Mouse (Mus musculus) intestine, embryonic 15.5 days (tissue): ENCODE measurements at regions not wholly inside any gene's neighbourhood (a gene's known extent, or its start where the extent isn't known, plus 50 kb on each side); places are given as distances from the start of the nearest gene placed in this dataset.

Experiments used
- ATAC-seq: fragments of 200-750 bp; cut with Nextera tagmentation; 2 replicates; pipeline ENCODE4 v1.8.0; 2017; ENCODE audit warnings: moderate TSS enrichment, moderate library complexity
- H3K27ac ChIP-seq: fragments of 300-500 bp; sonication (generic); 2 replicates; pipeline ENCODE4 v1.5.1; 2015; ENCODE audit warnings: mild to moderate bottlenecking, inconsistent platforms
- H3K27me3 ChIP-seq: fragments of 300-500 bp; sonication (generic); replicated peaks from 2 replicates; pipeline ENCODE4 v1.6.1; 2015; ENCODE audit warnings: inconsistent platforms
- H3K36me3 ChIP-seq: fragments of 300-500 bp; sonication (generic); 2 replicates; pipeline ENCODE4 v1.6.1; 2015; ENCODE audit warnings: inconsistent platforms
- H3K4me1 ChIP-seq: fragments of 300-500 bp; sonication (generic); replicated peaks from 2 replicates; pipeline ENCODE4 v1.6.1; 2015; ENCODE audit warnings: inconsistent platforms
- H3K4me2 ChIP-seq: fragments of 300-500 bp; sonication (generic); replicated peaks from 2 replicates; pipeline ENCODE4 v1.6.1; 2015; ENCODE audit warnings: mild to moderate bottlenecking, inconsistent platforms
- H3K4me3 ChIP-seq: fragments of 300-500 bp; sonication (generic); replicated peaks from 2 replicates; pipeline ENCODE4 v1.5.1; 2015; ENCODE audit warnings: inconsistent platforms
- H3K9ac ChIP-seq: fragments of 300-500 bp; sonication (generic); 2 replicates; pipeline ENCODE4 v1.6.1; 2015; ENCODE audit warnings: inconsistent platforms
- H3K9me3 ChIP-seq: fragments of 300-500 bp; sonication (generic); 2 replicates; pipeline ENCODE4 v1.6.1; 2016; ENCODE audit warnings: inconsistent platforms
- WGBS: fragments of 180-500 bp; shearing (Covaris S2); methylation state at CpG from one replicate; pipeline ENCODE4 v1.1.7; 2015; 5-methylcytosine and 5-hydroxymethylcytosine counted together

- Histone ChIP-seq H3K4me3 (no peak overlapping the region), H3K36me3 (no peaks in the 10 kb centered on the region), H3K9ac (no peak overlapping the region), H3K4me1 (no peaks in the 10 kb centered on the region), H3K27me3 (no peaks in the 10 kb centered on the region), H3K4me2 (no peak overlapping the region), H3K9me3 (no peaks in the 10 kb centered on the region), H3K27ac (no peak overlapping the region)
- WGBS, result 86% methylated on average over 4 of the region's 4 CpGs
- ATAC-seq, result no peak
These were observed 72.8 kb upstream of the B430218F22Rik start for GRCm38 (mm10) chr13:118313676-118314075.
